Mouse (Mus musculus) G1E (cell line): ENCODE results near the gene Lbr. TPM values are rescaled to one million over a fixed set of nuclear protein-coding genes. Genes with fewer than 3 reads are reported as not detected.

Experiments
- ATAC-seq: 2 replicates; pipeline ENCODE4 v1.8.0; 2016; ENCODE audit warnings: mild to moderate bottlenecking; ENCODE audit not compliant: insufficient number of reproducible peaks, poor library complexity, low FRiP score, severe bottlenecking; ENCODE audit errors: extremely low read depth
- DNase-seq: peaks from one replicate; pipeline ENCODE4 v3.0.0; 2012; ENCODE audit warnings: low spot score
- H3K27me3 ChIP-seq: 2 replicates; pipeline ENCODE4 v1.6.1; 2012; ENCODE audit warnings: mild to moderate bottlenecking, low read length, inconsistent platforms; ENCODE audit not compliant: insufficient read depth
- H3K36me3 ChIP-seq: replicated peaks from 2 replicates; pipeline ENCODE3; 2012; ENCODE audit warnings: mild to moderate bottlenecking, inconsistent platforms
- H3K4me1 ChIP-seq: 2 replicates; pipeline ENCODE4 v1.6.1; 2012; ENCODE audit warnings: low read depth, low read length, inconsistent platforms, mixed read lengths; ENCODE audit not compliant: insufficient read depth
- H3K4me3 ChIP-seq: 2 replicates; pipeline ENCODE4 v1.5.1; 2012; ENCODE audit warnings: low read depth, mild to moderate bottlenecking, inconsistent platforms, low read length, moderate library complexity, mixed read lengths
- H3K9me3 ChIP-seq: replicated peaks from 2 replicates; pipeline ENCODE4 v1.6.1; 2012; ENCODE audit warnings: inconsistent platforms
- CTCF ChIP-seq: IDR thresholded peaks from 2 replicates; pipeline ENCODE4 v1.5.1; 2012; ENCODE audit warnings: low read depth, low read length, inconsistent platforms, mixed read lengths
- GATA1 ChIP-seq: IDR thresholded peaks from 2 replicates; pipeline ENCODE4 v1.6.1; 2012; ENCODE audit warnings: borderline replicate concordance, low read length, inconsistent platforms, mixed read lengths
- GATA2 ChIP-seq: IDR thresholded peaks from 2 replicates; pipeline ENCODE4 v1.6.1; 2012; ENCODE audit warnings: low read depth, low read length, inconsistent platforms, borderline replicate concordance
- POLR2AphosphoS5 ChIP-seq: IDR thresholded peaks from 2 replicates; pipeline ENCODE4 v1.6.1; 2012; ENCODE audit warnings: low read depth, low read length, inconsistent platforms; ENCODE audit not compliant: insufficient replicate concordance
- TAL1 ChIP-seq: conservative IDR thresholded peaks from 2 replicates; pipeline ENCODE4 v1.6.1; 2012; ENCODE audit warnings: low read depth, low read length, inconsistent platforms, mixed read lengths
- polyA plus RNA-seq: library from polyadenylated mRNA; stranded (reverse); fragments of >175 nt; gene quantifications from 2 replicates; pipeline ENCODE4 v1.2.3, GENCODE M21; 2012
- total RNA-seq, 2 experiments: library from RNA; stranded (forward) in 1 of 2; stranded (reverse) in 1 of 2; fragments of 200-1000 nt in 1 of 2; fragments of >200 nt in 1 of 2; fragmentation: Nextera tagmentation in 1 of 2; gene quantifications; 2 replicates each; pipeline ENCODE4 v1.2.3; 2014 to 2017

Gene Lbr
- total and polyA plus RNA-seq, 3 experiments = 85.4 to 265 (median 239) TPM

- no peak overlapping the region for H3K4me3 ChIP-seq
- no peak for DNase-seq
- TF ChIP-seq TAL1 = no peak
- no peak for TF ChIP-seq GATA2
- TF ChIP-seq CTCF = no peak
- no peak for TF ChIP-seq GATA1
- TF ChIP-seq POLR2AphosphoS5 = no peak
- peaks cover 20% of the 10 kb centered on the region for H3K4me1 ChIP-seq
- no peak for ATAC-seq
- H3K36me3 ChIP-seq = peaks cover 96% of the 10 kb centered on the region
- no peaks in the 10 kb centered on the region for H3K27me3 ChIP-seq
- no peaks in the 10 kb centered on the region for H3K9me3 ChIP-seq
These were observed 9.7 kb downstream of the Lbr start for GRCm38 (mm10) chr1:181833143-181833542.

DNA sequence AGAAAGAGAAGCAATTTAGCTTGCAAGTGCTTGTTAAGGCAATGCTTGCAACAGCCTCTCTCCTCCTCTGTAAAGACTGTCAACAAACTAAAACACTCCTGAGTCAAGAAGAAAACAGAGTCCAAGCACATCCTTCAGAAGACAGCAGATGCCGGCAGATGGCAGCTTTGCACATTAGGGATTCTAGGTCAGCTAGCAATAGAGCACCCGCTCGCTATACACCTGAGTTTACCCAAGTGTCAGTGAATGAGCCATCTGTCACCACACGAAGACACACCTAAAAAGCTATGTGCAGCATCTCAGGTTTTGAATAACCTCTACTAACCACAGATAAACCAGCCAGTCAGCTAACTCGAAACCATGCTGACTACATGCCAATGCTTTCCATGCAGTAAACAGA is 10.1 kb downstream of the Lbr start:
- TF ChIP-seq GATA2 (no peak), CTCF (no peak), TAL1 (no peak), POLR2AphosphoS5 (no peak), GATA1 (no peak)
- DNase-seq (no peak), ATAC-seq (no peak)
- H3K36me3 ChIP-seq = peaks cover 96% of the 10 kb centered on the region
- no peak overlapping the region for H3K4me3 ChIP-seq
- no peaks in the 10 kb centered on the region for H3K9me3 ChIP-seq
- H3K27me3 ChIP-seq = no peaks in the 10 kb centered on the region
- peaks cover 16% of the 10 kb centered on the region for H3K4me1 ChIP-seq

GRCm38 (mm10) chr1:181828365-181828764 is 14.5 kb downstream of the Lbr start:
- Histone ChIP-seq H3K4me3 (no peak overlapping the region), H3K9me3 (no peaks in the 10 kb centered on the region), H3K4me1 (peaks cover 5% of the 10 kb centered on the region; the same call in 1 of the 2 replicates), H3K36me3 (peaks cover 96% of the 10 kb centered on the region), H3K27me3 (no peaks in the 10 kb centered on the region)
- DNase-seq (no peak), ATAC-seq (no peak)
- no peak for TF ChIP-seq POLR2AphosphoS5
- TF ChIP-seq GATA2 = no peak
- TF ChIP-seq GATA1 = no peak
- TF ChIP-seq CTCF = no peak
- TF ChIP-seq TAL1 = no peak

DNA sequence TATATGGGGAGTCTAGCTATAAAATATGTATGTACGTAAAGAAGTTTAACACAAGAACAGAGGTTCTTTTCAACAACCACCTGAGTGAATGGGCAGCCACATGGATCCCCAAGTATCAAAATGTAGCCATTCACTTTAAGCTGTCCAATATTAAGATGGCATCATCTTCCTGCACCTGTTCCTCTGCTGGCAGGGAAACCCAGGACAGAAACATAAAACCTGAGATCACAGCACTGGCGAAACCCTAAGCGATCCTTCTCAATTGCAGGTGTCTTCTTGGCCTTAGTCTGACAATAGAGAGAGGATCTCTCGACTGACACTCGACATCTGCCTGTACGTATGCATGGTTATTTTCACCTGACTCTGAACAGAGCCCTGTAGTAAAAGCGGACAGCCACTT is 16.1 kb downstream of the Lbr start:
- Histone ChIP-seq H3K9me3 (no peaks in the 10 kb centered on the region), H3K27me3 (no peaks in the 10 kb centered on the region), H3K4me3 (no peak overlapping the region), H3K4me1 (peaks cover 4% of the 10 kb centered on the region; the same call in 1 of the 2 replicates), H3K36me3 (peaks cover 96% of the 10 kb centered on the region)
- DNase-seq (no peak), ATAC-seq (no peak)
- no peak for TF ChIP-seq CTCF
- TF ChIP-seq GATA1 = no peak
- no peak for TF ChIP-seq GATA2
- no peak for TF ChIP-seq TAL1
- TF ChIP-seq POLR2AphosphoS5 = no peak

DNA sequence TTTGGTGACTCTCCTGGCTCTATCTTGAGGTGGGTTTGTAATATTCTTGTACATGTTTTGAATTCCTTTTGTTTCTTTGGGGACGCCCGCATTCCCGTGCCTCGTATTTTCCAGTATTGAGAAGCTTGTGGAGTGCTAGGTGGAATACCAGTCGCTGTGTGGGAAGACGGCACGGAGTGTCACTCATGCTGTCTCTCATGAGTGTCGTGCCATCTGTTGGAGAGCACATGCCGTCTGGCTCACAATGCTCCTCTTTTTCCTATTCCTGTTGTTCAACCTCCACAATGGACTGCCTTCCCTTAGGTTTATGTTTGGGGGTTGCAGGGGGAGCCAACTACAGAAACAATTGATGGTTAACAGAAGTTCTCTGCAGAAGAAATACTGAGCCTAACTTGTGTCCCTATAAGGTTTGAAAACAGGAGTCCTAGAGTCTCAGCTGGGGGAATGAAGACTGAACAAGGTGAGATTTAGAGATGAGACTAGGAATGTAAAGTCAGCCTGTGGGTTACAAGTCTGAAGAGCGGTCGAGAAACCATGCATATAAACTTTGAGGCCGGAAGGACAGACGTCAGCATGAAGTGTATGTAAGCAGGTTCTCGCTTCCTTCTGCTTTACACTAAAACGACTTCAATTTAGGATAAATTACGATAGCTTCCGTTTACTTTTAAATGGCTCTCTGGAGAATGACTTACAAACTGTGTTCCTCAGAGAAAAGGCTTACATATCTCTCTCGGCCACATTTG is 31.2 kb downstream of the Lbr start:
- Histone ChIP-seq H3K4me3 (no peak overlapping the region), H3K4me1 (0 out of 2 replicates have a peak, but pooled peaks cover under 1% of the 10 kb centered on the region), H3K36me3 (peaks cover 42% of the 10 kb centered on the region), H3K27me3 (peaks cover 10% of the 10 kb centered on the region), H3K9me3 (no peaks in the 10 kb centered on the region)
- ATAC-seq (no peak), DNase-seq (no peak)
- no peak for TF ChIP-seq GATA2
- TF ChIP-seq CTCF = no peak
- no peak; the same call in 1 of the 2 replicates for TF ChIP-seq POLR2AphosphoS5
- no peak for TF ChIP-seq GATA1
- no peak for TF ChIP-seq TAL1

DNA sequence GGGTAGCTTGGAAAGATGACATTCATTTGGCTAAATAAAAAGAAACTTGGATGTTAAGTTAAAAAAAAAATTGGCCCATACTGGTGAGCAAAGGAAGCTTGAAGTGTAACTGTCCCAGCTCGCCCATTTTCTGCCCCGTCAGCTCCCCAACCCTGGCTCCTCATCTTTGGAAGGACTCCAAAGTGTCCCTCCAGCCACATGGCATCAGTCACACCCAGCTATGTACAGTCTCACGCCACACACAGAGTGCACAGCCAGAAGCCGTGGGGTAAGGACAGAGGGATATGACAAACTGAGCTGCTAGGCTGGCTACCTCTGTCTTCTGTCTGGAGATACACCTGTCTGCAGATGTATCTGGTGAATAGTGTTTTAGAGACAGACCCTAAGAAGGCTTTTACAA is 42.2 kb downstream of the Lbr start:
- DNase-seq (no peak), ATAC-seq (no peak)
- Histone ChIP-seq H3K9me3 (no peaks in the 10 kb centered on the region), H3K4me1 (no peaks in the 10 kb centered on the region), H3K4me3 (no peak overlapping the region), H3K36me3 (no peaks in the 10 kb centered on the region), H3K27me3 (peaks cover 21% of the 10 kb centered on the region)
- no peak for TF ChIP-seq GATA2
- TF ChIP-seq TAL1 = no peak
- TF ChIP-seq GATA1 = no peak
- no peak for TF ChIP-seq CTCF
- no peak for TF ChIP-seq POLR2AphosphoS5
